ENCODE assay signal across 26 mouse cellular contexts in the genomic region with DNA sequence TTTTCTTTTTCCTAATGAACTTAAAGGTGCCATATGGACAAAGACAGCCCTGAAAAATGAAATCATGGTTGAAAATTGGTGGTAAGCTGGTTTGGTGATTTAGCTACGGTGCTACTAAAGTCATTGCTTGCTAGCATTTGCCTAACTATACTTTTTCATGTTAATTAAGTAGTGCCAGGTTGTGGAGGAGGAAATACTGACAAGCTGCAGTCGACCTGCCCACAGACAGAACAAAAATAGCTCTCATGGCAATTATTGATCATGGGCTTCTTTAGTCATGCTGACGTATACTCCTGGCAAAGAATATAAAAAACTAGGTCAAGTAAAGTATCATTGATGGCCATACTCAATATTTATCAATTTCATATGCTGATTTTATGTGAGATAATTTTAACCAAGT.
"Had no signal": no experiment of that assay in that cellular context is flagged by ENCODE, and none has a peak within 500 bp of the region (broad histone marks: within the 10 kb centered on the region; RNA-seq: fewer than 3 reads in every experiment).

No protein-coding gene starts in this region.

- DNase-seq: gastrocnemius, adult 2 months; gastrocnemius, postnatal 10 days; gastrocnemius, postnatal 25 days; heart, adult 2 months; heart, postnatal 10 days; heart, postnatal 4 days; kidney, adult 18-20 months; kidney, adult 8-10 months; kidney, postnatal 10 days; kidney, postnatal 25 days; kidney, postnatal 4 days; liver; liver, embryonic 13.5 days; liver, postnatal 0 days had no signal

- H3K9me3 ChIP-seq: hindbrain, embryonic 10.5 days; hindbrain, embryonic 12.5 days; limb, embryonic 10.5 days; limb, embryonic 12.5 days; liver, embryonic 13.5 days; liver, embryonic 15.5 days had no signal

- H3K4me3 ChIP-seq: gastrocnemius, adult 2 months; heart, adult 2 months; hindbrain, embryonic 10.5 days; hindbrain, embryonic 12.5 days; left cerebral cortex, adult 2 months; limb, embryonic 10.5 days; limb, embryonic 12.5 days; liver, embryonic 13.5 days; liver, embryonic 15.5 days had no signal

- H3K27me3 ChIP-seq: hindbrain, embryonic 12.5 days; limb, embryonic 12.5 days; liver, embryonic 13.5 days; liver, embryonic 15.5 days had no signal

- ATAC-seq: hindbrain, embryonic 16.5 days; inflammation-experienced regulatory T-cells, adult 6 months; intestine, postnatal 0 days; liver, postnatal 0 days had no signal

- H3K27ac ChIP-seq: gastrocnemius, adult 2 months; heart, adult 2 months; hindbrain, embryonic 10.5 days; hindbrain, embryonic 12.5 days; hindbrain, embryonic 14.5 days; left cerebral cortex, adult 2 months; limb, embryonic 10.5 days; limb, embryonic 12.5 days; liver, embryonic 13.5 days; liver, embryonic 15.5 days had no signal

- H3K4me2 ChIP-seq: heart, embryonic 11.5 days; hindbrain, embryonic 12.5 days; hindbrain, embryonic 14.5 days; limb, embryonic 12.5 days; liver, embryonic 11.5 days; liver, embryonic 13.5 days; liver, embryonic 15.5 days had no signal

- H3K9ac ChIP-seq: hindbrain, embryonic 12.5 days; hindbrain, embryonic 14.5 days; limb, embryonic 12.5 days; liver, embryonic 13.5 days; liver, embryonic 15.5 days; liver, postnatal 0 days had no signal

- H3K36me3 ChIP-seq: hindbrain, embryonic 12.5 days had no signal
